Mouse (Mus musculus): ENCODE results near the gene Emc1.

The Emc1 gene

DNA sequence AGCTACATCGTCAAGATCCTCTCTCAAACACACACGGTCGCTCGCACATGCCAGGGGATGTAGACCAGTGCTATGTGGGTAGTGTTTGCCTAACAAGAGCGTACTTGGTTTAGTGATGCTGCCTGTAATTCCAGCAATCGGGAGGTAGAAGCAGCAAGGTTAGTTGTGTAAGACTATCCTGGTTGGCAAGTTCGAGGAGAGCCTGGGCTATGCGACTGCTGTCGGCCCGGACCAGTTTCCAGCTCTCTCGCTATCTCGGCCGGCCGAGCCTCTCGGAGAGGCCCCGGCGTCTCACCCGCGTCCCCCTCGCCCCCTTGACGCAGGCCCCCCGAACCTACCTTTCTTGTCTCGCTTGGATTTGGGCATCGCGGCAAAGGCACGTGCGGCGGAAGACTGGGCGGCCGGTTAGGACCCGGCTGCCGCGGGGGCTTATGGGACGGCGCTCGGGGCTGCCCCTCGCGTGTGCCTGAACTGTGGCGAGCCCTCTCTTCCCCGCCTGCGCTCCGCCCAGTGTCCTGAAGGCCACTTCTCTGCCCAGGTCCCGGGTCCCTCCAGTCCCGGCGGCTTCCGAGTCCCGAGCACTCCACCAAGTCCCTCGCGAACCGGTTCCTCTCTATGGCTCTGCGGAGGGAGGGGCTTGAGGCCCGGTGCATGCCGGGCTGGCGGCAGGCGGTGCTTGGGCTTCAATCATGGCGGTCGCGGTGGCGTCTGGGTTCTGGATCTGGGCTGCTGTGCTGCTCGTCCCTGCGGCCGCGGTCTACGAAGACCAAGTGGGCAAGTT is at the start of gene Emc1, which contains the start of the genes Mrto4 and Ubr4:
Gene Emc1, plus strand, starts transcription at position 657 of the 781 bp plus-strand sequence.
Gene Mrto4, minus strand, starts transcription at position 646 of the 781 bp plus-strand sequence.
Gene Ubr4, plus strand, starts transcription at position 679 of the 781 bp plus-strand sequence.
- in situ Hi-C loops (cut with MboI; ENCODE audit: low sequenced_read_pairs) = no loop called here

DNA sequence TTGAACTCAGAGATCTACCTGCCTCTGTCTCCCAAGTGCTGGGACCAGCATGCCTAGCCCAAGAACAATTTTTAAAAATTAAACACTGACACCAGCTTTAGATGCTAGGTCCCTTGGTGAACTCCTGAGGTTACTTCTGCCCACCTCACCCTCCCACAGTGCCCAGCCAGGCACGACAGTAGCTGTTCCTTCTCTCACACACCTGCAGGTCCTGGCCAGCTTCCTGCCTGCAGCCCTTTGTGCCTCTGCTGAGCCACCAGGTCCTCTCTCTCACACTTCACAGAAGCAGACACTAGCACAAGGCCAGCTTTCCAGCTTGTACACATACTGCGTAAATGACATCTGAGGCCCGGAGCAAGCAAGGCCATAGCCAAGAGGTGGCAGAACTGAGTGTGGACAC is 46.9 kb upstream of the Emc1 start:
- in situ Hi-C loops (cut with MboI; ENCODE audit: low sequenced_read_pairs) = no loop called here

DNA sequence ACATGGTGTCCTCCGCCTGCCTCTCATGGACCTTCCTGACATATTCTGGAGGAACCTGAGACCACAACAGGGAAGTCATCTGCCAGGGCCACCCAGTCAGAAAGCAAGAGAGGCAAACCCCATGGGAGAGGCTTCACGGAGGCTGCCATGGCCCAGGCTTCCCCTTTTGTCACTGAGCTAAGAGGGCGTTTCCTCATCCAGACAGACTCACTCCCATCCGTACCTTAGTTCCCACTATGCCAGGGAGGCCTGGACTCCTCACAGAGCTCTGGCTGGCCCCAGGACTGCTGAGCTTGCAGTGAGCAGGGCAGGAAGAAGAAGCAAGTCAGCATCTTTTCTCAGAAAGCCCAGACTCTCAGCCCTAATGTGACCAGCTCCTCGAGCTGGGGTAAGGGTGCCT is 44.5 kb upstream of the Emc1 start:
- in situ Hi-C loops (cut with MboI; ENCODE audit: low sequenced_read_pairs) = no loop called here

DNA sequence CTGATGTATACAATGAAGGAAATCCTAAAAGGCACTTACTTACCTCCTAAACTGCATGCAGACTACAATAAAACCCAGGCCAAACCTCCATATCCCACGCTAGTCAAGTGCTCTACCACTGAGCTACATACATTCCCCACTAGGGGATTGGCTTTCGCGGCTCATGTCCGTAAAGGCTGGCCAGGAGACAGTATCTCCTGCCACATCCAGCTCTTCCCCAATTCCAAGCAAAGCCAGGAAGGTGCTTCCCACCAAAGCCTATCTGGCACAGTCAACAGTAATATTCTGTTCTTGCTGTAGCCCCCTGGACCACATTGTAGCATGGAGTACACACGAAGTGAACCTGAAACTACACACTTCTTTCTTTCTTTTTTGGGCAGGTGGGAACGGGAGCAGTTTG is 42.7 kb upstream of the Emc1 start:
- in situ Hi-C loops (cut with MboI; ENCODE audit: low sequenced_read_pairs) = no loop called here

DNA sequence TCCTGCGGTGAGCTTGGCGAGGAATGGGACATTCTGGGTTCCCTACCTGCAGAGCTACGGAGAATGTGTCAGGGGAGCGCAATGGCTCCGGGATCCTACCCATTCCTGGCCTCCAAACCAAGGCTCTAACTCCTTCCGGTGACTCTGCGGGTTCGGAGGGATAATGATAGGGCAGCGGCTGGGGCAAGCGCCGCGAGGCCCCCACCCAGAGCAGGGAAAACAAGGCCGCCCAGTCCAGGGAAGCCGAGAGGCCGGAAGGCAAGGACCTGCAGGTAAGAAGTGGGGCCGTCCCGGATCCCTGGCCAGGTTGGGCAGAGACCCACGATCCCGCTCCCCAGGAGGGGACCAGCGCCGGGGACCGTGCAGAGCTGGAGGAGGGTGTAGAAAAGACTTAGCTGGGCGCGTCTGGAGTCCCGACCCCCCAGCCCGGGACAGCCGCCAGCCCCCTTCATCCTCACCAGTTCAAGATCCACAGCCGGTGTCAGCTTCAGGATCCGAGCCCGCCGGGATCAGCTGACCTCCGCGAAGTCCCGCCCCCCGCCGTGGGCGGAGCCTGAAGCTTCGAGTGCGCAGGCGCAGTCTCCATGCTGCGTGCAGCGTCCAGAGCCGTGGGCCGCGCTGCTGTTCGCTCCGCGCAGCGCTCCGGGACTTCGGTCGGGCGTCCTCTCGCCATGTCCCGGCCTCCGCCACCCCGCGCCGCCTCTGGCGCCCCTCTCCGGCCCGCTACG is 42.1 kb upstream of the Emc1 start, which contains the start of the genes Pqlc2 and Akr7a5:
Gene Pqlc2, minus strand, starts transcription at position 538 of the 728 bp plus-strand sequence.
Gene Akr7a5, plus strand, starts transcription at position 574 of the 728 bp plus-strand sequence.
- in situ Hi-C loops (cut with MboI; ENCODE audit: low sequenced_read_pairs) = no loop called here

DNA sequence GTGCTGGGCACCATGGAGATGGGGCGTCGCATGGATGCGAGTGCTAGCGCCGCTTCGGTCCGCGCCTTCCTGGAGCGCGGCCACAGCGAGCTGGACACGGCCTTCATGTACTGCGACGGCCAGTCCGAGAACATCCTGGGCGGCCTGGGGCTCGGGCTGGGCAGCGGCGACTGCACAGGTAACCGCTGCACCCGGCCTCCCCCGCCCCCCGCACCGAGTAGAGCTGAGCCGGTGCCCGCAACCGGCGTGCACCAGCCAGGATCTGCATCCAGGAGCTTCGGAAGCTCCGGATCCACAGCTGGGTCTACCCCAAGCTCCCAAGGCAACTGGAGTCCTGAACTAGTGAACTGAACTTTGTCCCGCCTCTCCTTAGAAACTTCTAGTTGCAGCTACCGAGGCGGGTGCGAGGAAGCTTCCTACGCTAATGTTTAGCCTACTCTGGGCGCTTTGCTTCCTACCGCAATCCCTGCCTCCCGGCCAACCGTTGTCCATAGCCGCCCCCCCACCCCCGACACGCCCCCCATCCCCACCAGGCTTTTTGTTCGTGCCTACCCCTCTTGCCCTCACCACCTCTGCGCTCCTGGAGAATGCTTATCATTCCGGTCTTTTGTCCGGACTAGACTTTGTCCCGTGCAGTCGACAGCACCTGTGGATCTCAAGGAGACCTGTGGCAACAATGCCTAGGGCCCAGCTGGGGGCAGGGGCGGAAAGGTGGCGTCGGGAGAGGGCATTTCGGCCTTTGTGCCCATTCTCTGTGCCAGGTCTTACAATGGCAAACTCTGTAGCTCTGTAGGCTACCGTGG is 41.3 kb upstream of the Emc1 start:
- in situ Hi-C loops (cut with MboI; ENCODE audit: low sequenced_read_pairs) = no loop called here

DNA sequence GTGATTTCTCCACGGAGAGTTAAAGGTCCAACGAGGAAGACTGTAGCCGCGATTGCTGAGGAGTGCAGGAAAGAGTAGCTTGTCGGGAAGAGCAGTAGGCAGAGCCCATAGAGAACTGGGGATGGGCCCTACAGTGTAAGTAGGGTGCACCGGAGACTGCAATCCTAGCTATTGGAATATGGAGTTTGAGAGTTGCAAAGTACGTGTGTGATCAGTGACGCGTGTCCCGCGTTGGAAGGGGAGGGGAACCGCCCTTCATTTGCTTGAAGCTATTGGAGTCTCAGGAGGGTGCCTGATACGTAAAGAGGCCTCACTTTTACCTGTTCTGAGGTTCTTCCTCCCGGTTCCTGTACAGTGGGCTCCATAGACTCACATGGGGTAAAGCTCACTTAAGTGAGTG is 40.7 kb upstream of the Emc1 start:
- in situ Hi-C loops (cut with MboI; ENCODE audit: low sequenced_read_pairs) = no loop called here

DNA sequence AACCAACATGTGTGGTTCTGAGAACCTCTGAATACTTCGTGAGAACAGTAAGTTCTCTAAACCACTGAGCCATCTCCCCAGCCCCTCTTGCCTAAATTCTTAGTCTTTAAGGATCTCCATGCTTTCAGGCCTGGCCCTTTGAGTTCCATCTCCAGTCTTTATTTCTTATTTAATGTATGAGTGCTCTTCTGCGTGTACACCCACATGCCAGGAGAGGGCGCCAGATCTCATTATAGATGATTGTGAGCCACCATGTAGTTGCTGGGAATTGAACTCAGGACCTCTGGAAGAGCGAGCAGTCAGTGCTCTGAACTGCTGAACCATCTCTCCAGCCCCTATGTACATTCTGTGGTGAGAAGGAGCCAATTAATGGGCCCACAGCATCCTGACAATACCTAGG is 39.8 kb upstream of the Emc1 start:
- in situ Hi-C loops (cut with MboI; ENCODE audit: low sequenced_read_pairs) = no loop called here

DNA sequence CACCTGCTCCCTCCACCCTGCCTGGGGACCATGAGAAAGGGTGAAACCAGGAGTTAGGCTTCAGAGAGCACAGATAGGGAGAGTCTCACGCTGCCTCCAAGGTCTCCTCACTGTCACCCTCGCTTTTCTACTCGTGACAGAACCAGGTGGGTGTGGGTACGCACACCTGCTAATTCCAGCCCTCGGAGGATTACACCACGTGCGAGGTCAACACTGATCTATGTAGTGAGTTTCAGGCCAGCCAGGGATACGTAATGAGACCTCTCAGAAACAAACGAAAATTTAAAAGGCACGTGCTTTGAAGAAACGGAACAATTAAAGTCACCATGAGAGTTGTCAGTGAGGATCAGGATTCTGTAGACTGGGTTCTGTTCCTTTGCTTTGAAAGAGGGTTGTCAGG is 33.9 kb upstream of the Emc1 start:
- in situ Hi-C loops (cut with MboI; ENCODE audit: low sequenced_read_pairs) = no loop called here

DNA sequence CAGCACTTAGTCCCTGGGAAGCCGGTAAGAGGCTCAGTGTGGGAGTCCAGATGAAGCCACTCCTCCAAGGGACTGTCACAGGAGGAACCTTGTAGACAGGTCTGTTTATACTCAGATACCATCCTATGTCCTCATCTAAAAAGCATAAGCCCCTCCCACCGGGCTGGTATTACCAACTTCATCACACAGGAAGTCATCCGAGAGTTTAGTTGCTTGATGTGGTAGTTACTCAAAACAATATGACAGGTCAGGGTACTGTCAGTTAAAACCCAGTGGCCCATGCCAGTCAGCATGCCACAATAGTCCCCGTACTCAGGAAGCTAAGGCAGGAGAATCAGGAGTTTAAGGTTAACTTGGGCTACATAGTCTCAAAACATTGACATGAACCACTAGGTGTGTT is 32.6 kb upstream of the Emc1 start:
- in situ Hi-C loops (cut with MboI; ENCODE audit: low sequenced_read_pairs) = no loop called here

DNA sequence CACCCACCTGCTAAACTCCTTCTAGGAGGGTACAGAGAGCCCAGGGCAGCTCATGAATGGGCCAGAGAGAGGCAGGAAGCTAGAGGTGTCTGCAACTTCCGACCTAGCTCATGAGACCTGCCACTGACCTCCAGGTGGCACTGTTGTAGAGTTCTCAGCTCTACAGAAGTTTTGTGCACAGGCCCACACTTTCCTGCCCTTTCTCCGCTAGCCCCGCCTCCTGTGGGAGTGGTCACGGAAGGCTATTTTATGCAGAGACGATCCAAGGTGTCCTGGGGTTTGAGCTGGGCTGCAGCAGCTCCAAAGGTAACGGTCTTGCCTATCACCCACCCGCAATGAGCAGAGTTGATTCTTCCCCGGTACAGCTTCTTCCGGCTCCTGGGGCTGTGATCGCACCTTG is 21.8 kb upstream of the Emc1 start:
- in situ Hi-C loops (cut with MboI; ENCODE audit: low sequenced_read_pairs) = no loop called here

DNA sequence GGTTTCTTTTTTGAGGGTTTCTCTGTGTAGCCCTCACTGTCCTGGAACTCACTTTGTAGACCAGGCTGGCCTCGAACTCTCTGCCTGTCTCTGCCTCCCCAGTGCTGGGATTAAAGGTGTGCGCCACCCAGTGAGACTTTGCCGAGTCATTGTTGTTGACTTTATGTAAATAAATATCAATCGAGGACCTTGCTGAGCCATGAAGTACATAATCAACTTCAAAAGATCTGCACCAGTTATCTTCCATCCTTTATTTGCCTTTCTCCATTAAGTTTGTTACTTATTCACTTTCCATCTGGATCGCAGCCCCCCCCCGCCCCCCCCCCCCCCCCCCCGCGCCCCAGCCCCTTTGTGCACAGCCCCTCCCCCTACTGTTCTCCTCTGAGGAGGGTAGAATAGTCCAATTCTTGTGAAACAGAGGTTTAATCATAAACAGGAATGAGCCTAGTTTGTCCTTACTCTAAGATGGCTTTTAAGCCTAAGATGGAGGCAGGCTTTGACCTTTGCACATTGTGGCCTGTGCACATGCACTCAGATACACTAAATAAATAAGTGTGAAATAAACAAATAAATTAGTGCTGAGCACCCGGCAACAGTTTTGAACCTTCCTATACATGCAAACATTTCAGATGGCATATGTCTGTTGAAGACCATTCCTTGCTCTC is 17.6 kb upstream of the Emc1 start:
- in situ Hi-C loops (cut with MboI; ENCODE audit: low sequenced_read_pairs) = no loop called here

DNA sequence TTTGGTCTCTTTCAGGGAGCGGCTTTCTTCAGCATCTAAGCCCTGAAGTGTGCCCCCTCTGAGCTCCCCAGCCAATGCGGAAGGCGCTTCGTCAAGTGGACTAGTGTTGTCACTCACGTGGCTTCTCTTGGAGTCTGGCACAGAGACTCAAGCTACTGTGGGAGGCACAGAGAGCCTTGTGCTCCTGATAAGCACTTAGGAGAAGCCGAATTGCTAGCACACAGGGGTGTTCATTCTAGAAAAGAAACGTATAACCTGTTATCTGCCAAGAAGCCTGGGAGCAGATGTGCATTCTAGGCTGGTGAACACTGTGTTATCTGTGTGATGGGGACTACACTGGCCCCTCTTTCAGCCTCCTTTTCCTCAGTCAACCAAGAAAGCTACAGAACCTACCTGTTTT is 16.9 kb upstream of the Emc1 start:
- in situ Hi-C loops (cut with MboI; ENCODE audit: low sequenced_read_pairs) = no loop called here

DNA sequence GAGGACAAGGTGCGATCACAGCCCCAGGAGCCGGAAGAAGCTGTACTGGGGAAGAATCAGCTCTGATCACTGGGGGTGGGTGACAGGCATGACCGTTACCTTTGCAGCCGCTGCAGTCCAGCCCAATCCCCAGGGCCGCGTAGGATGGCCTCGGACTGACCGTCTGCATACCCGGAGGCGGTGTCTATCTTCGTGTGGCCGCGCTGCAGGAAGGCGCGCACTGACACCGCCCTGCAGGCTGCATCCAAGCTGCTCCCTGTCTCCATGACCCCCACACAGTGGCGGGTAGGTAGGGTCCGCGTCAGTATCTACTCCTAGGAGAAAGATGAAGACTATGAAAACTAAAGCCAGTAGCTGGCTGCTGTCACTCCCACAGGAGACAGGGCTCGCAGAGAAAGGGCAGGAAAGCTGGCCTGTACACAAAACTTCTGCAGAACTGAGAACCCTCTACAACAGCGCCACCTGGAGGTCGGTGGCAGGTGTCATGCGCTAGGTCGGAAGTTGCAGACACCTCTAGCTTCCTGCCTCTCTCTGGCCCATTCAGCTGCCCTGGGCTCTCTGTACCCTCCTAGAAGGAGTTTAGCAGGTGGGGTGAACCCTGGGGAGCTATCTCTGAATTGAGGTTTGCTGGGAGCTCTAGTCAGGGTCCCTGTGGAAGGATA is 15.4 kb upstream of the Emc1 start:
- in situ Hi-C loops (cut with MboI; ENCODE audit: low sequenced_read_pairs) = no loop called here

DNA sequence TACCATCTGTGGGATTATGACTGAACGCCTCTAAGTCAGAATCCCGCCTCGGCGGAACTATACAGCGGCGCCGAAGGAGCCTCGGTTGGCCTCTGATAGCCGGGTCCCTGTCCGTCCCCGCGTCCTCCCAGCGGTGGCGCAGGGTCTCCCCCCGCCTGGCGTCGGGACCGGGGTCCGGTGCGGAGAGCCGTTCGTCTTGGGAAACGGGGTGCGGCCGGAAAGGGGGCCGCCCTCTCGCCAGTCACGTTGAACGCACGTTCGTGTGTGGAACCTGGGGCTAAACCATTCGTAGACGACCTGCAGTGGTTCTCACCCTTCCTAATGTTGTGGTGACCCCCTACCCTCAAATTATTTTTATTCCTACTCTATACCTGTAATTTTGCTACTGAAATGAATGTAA is 14.2 kb upstream of the Emc1 start:
- in situ Hi-C loops (cut with MboI; ENCODE audit: low sequenced_read_pairs) = no loop called here

DNA sequence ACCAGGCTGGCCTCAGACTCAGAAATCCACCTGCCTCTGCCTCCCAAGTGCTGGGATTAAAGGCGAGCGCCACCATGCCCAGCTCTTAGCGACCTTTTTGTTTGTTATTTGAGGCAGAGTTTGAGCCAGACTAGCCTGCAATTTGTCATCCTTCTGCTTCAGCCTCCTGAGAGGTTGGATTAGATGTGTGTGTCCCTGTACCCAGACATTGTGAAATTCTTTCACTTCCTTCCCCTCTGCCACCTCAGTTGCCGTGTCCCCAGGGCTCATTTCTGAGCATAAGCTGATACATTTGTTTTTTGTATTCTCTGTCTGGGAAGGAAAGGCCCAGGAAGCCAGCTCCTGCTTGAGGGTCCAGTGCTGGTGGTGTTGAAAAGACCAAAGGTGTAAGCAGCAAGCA is 11.6 kb upstream of the Emc1 start:
- in situ Hi-C loops (cut with MboI; ENCODE audit: low sequenced_read_pairs) = no loop called here

DNA sequence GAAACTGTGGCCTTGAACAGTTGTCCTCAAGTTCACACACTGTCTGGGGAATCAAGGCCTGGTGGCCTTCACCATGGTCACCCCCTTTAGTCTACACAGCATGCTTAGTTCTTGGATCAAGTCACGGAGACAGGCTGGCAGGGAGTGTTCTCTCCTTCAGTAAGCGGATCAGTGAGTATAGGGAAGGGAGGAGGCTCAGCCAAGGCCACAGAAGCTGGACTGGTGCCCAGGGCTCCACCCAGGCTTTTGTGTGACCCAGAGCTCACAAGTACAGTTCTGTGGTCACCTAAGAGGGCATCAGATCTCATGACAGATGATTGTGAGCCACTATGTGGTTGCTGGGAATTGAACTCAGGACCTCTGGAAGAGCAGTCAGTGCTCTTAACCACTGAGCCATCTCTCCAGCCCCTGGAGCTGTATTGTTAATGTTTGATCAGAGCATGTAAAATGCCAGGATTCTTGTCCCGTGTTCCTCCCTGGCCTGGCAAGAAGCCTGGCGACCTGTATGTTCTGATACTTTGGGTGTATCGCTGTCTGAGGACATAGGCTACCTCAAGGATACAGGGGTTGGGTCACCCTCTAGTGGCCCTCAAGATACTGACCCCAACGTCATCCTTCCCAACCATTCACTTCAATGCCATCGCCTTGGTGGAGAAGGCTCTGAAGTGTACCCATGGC is 10.7 kb upstream of the Emc1 start:
- in situ Hi-C loops (cut with MboI; ENCODE audit: low sequenced_read_pairs) = no loop called here

DNA sequence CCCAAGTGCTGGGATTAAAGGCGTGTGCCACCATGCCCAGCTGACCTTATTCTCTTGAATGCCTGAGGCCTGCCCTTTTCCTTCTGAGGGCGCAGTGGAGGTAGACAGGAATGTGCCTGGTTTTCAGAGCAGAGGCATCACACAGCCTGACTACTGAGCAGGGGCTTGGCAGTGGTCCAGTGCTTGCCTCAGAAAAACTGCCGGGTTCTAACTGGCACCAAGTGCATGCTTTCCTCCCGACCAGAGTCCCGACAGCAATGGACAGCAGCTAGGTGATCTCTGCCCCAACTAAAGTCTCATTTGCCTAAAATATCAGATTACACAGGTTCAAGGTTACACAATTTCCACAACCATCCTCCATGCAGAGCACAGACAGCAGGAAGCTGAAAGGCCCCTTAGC is 8.7 kb upstream of the Emc1 start:
- in situ Hi-C loops (cut with MboI; ENCODE audit: low sequenced_read_pairs) = no loop called here

DNA sequence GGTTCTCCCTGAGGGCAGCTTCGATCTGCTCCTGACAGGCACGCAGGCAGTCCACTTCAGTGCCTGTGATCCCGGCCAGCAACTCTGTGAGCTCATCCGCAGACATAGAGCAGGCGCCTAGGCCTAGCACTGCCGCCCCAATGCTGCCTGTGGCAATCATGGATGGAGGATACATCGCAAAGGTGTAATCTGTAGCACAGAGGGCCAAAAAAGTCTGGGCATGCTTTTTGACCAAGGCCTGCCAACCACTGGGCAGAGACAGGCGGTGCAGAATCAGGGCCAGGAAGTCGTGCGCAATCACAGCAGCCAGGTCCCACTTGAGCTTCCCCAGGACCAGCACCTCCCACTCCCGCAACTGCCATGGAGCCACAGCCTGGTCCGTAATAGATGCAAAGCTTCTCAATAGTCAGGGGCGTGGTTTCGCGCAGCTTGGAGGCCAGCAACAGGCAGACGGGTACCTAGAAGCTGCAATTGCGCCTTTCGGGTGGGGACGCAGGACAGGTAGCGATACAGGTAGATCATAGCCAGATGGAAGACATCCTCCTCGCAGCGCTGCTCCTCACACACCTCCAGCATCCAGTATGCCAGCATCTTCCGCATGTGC is 6.9 kb upstream of the Emc1 start:
- in situ Hi-C loops (cut with MboI; ENCODE audit: low sequenced_read_pairs) = no loop called here

All from CH12F3 (cell line).